Mouse (Mus musculus): ENCODE data around the gene H2-T22. TPM values are rescaled to one million over a fixed set of nuclear protein-coding genes. Genes with fewer than 3 reads are reported as not detected.
"Not testable (repeated sequence)": the region's sequence is repeated elsewhere in the genome, so short reads cannot be mapped to it uniquely, and the experiment has no call there.

H2-T22 gene
- polyA plus RNA-seq, 1 experiment from 2014 or later: 4.0 TPM

GRCm38 (mm10) chr17:36025197-36025596 is 17.4 kb downstream of the H2-T22 start:
- H3K9ac ChIP-seq: no peak overlapping the region
- no peak overlapping the region for H3K4me2 ChIP-seq
- ATAC-seq: no peak
- H3K4me1 ChIP-seq: peaks cover 5% of the 10 kb centered on the region; the same call in 1 of the 2 replicates
- H3K27me3 ChIP-seq: no peaks in the 10 kb centered on the region
- H3K9me3 ChIP-seq (replicated peaks): no peaks in the 10 kb centered on the region
- H3K27ac ChIP-seq: no peak overlapping the region
- H3K4me3 ChIP-seq: no peak overlapping the region
- 54% methylated on average over 5 of the region's 5 CpGs for WGBS
- H3K36me3 ChIP-seq (ENCODE audit: poor library complexity, severe bottlenecking): no peaks in the 10 kb centered on the region

GRCm38 (mm10) chr17:36023710-36024654 is 18.6 kb downstream of the H2-T22 start:
- no peak for ATAC-seq
- H3K4me1 ChIP-seq: peaks cover 5% of the 10 kb centered on the region; the same call in 1 of the 2 replicates
- H3K36me3 ChIP-seq (ENCODE audit: poor library complexity, severe bottlenecking): no peaks in the 10 kb centered on the region
- no peaks in the 10 kb centered on the region for H3K27me3 ChIP-seq
- no peak overlapping the region for H3K4me2 ChIP-seq
- no peak overlapping the region for H3K9ac ChIP-seq
- H3K4me3 ChIP-seq: no peak overlapping the region
- no peaks in the 10 kb centered on the region for H3K9me3 ChIP-seq (replicated peaks)
- no peak overlapping the region for H3K27ac ChIP-seq
- 74% methylated on average over 9 of the region's 9 CpGs for WGBS

DNA sequence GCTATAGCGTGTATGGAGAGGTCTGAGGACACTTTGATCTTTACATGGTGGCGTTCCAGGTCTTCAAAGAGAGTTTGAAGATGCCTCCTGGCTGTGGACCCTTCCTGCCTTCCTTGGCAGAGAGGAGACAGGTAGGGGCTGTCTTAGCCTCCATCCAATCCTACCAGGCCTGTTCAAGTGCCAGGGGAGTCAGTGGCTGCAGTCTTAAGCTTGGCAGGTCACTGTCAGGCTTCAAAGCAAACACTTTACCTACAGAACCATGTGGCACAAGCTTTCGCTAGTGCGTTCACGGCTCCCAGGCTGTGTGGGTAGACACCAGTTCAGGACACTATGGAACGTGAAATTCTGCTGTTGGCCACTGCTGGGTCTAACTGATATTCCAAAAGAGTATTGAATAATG is 19.6 kb downstream of the H2-T22 start:
- H3K27me3 ChIP-seq: no peaks in the 10 kb centered on the region
- ATAC-seq: no peak
- H3K9me3 ChIP-seq (replicated peaks): no peaks in the 10 kb centered on the region
- H3K9ac ChIP-seq: no peak overlapping the region
- no peak overlapping the region for H3K4me3 ChIP-seq
- H3K4me1 ChIP-seq: peaks cover 5% of the 10 kb centered on the region; the same call in 1 of the 2 replicates
- H3K27ac ChIP-seq: no peak overlapping the region
- H3K4me2 ChIP-seq: no peak overlapping the region
- no peaks in the 10 kb centered on the region for H3K36me3 ChIP-seq (ENCODE audit: poor library complexity, severe bottlenecking)
- WGBS: 95% methylated on average over 6 of the region's 6 CpGs

DNA sequence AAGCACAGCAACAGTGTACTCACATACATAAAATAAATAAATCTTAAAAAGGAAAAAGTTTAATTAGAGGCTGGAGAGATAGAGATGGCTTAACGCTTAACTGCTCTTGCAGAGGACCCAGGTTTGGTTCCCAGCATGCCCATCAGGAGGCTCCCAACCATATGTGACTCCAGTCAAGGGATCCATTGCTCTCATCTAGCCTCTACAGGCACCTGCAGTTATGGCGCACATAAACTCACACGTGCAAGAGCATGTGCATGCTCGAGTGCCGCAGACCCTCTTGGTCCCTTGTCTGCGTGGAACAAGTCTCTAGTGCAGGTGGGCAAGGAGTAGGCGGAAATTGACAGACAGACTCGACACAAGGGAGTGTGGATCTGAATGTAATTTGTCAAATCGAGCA is 20.4 kb downstream of the H2-T22 start:
- no peak overlapping the region for H3K4me2 ChIP-seq
- WGBS: 94% methylated on average over 9 of the region's 9 CpGs
- peaks cover 5% of the 10 kb centered on the region; the same call in 1 of the 2 replicates for H3K4me1 ChIP-seq
- no peaks in the 10 kb centered on the region for H3K36me3 ChIP-seq (ENCODE audit: poor library complexity, severe bottlenecking)
- H3K4me3 ChIP-seq: no peak overlapping the region
- no peak overlapping the region for H3K27ac ChIP-seq
- no peaks in the 10 kb centered on the region for H3K27me3 ChIP-seq
- ATAC-seq: no peak
- no peaks in the 10 kb centered on the region for H3K9me3 ChIP-seq (replicated peaks)
- H3K9ac ChIP-seq: no peak overlapping the region

GRCm38 (mm10) chr17:36021309-36021708 is 21.2 kb downstream of the H2-T22 start:
- peaks cover 5% of the 10 kb centered on the region; the same call in 1 of the 2 replicates for H3K4me1 ChIP-seq
- no peak overlapping the region for H3K4me2 ChIP-seq
- no peak overlapping the region for H3K27ac ChIP-seq
- ATAC-seq: no peak
- WGBS: 97% methylated on average over 1 of the region's 1 CpGs
- no peaks in the 10 kb centered on the region for H3K9me3 ChIP-seq (replicated peaks)
- H3K27me3 ChIP-seq: no peaks in the 10 kb centered on the region
- no peak overlapping the region for H3K4me3 ChIP-seq
- no peaks in the 10 kb centered on the region for H3K36me3 ChIP-seq (ENCODE audit: poor library complexity, severe bottlenecking)
- no peak overlapping the region for H3K9ac ChIP-seq

DNA sequence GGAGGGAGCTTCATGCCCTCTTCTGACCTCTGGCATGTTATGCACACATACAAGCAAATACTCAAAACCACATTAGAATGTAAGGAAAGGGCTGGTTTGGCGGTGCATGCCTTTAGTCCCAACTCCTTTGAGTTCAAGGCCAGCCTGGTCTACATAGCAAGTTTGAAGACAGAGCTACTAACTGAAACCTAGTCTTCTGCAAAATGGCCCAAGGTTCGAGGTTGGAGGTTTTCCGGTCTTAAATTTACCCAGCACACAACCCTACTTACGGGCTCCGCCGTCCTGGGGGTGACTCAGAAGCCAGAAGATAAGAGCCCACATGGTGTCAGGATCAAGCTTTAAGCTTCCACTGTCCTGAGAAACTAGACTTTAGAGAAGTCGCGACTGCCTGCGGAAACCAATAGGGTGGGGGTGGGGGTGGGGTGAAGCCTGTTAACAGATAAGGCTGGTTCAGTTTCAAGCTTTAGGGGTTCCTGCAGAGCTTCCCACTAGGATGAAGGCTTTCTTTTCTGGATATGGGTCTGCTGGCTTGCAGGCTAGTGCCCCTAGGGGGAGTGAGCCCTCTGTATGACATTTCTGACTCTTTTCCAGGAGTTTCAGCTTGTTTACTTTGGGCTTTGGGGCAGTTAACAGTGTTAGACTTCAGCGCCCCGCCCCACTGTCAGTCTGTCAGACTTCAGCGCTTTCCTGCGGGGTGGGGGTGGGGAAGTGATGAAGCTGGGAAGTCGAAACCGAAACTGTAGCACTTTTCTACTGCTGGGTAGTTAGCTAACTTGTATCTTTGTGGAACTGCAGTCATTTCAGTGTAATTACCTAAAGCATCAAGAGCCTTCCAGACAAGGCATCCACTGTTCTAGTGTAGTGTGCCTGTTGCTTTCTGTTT is 22.1 kb downstream of the H2-T22 start, which contains the start of gene H2-T24:
TSS of gene H2-T24 (minus strand) at position 370 of the 883 bp plus-strand sequence.
- WGBS: 44% methylated on average over 15 of the region's 15 CpGs
- no peak for ATAC-seq
- Histone ChIP-seq H3K4me2 (no peak within 1 kb of the TSS), H3K27ac (no peak within 1 kb of the TSS), H3K27me3 (no peaks in the 10 kb centered on the region), H3K4me1 (peaks cover 5% of the 10 kb centered on the region; the same call in 1 of the 2 replicates), H3K9me3 (replicated peaks) (no peaks in the 10 kb centered on the region), H3K4me3 (no peak within 1 kb of the TSS), H3K9ac (no peak within 1 kb of the TSS), H3K36me3 (ENCODE audit: poor library complexity, severe bottlenecking) (peaks cover 5% of the 10 kb centered on the region; the same call in 1 of the 2 replicates)

- H3K4me2 ChIP-seq: no peak overlapping the region
- H3K9ac ChIP-seq: no peak overlapping the region
- no peak overlapping the region for H3K27ac ChIP-seq
- H3K36me3 ChIP-seq (ENCODE audit: poor library complexity, severe bottlenecking): peaks cover 14% of the 10 kb centered on the region
- 68% methylated on average over 3 of the region's 3 CpGs for WGBS
- no peaks in the 10 kb centered on the region for H3K9me3 ChIP-seq (replicated peaks)
- H3K27me3 ChIP-seq: no peaks in the 10 kb centered on the region
- peaks cover 5% of the 10 kb centered on the region; the same call in 1 of the 2 replicates for H3K4me1 ChIP-seq
- no peak for ATAC-seq
- H3K4me3 ChIP-seq: no peak overlapping the region
Measured at GRCm38 (mm10) chr17:36019519-36019918, 23.0 kb downstream of the H2-T22 start.

DNA sequence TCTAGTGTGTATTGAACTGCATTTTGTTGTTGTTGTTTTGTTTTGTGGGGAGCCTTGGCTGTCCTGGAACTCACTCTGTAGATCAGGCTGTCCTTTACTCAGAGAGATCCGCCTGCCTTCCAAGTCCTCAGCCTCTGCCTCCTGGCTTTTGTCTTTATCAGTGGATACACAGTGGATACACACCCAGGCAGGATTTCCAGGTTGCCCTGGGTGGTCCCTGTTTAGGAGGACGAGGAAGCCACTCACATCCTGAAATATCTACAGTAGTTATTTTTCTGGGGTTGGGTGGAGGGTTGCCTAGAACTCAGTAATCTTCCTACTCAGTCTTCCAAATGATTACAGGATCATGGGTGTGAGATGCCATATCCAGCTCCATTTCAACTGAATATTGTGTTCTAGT is 23.6 kb downstream of the H2-T22 start:
- Histone ChIP-seq H3K27ac (no peak overlapping the region), H3K36me3 (ENCODE audit: poor library complexity, severe bottlenecking) (peaks cover 19% of the 10 kb centered on the region), H3K4me3 (no peak overlapping the region), H3K9ac (no peak overlapping the region), H3K4me1 (peaks cover 5% of the 10 kb centered on the region; the same call in 1 of the 2 replicates), H3K27me3 (no peaks in the 10 kb centered on the region), H3K4me2 (no peak overlapping the region), H3K9me3 (replicated peaks) (no peaks in the 10 kb centered on the region)
- 81% methylated on average over 2 of the region's 2 CpGs for WGBS
- ATAC-seq: no peak

DNA sequence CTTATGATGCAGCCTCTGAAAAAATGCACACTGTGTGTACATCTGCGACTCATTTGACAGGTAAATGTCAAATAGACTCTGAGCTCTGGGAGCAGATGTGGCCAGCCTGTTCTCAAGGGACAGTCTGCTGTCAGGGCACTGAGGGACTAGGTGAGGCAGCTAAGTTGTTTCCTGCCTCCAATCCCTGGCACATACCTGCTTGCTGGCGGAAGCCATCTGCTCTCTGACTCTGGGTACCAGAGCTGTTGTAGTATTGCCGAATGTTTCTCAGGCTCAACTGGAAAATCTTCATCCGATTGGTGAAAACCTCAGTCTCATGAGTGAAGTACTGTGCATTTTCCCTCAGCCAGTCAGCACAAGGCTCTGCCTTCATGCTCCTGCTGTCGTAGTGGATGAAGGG is 25.5 kb downstream of the H2-T22 start:
- Histone ChIP-seq H3K36me3 (ENCODE audit: poor library complexity, severe bottlenecking) (peaks cover 19% of the 10 kb centered on the region), H3K27me3 (no peaks in the 10 kb centered on the region), H3K4me2 (no peak overlapping the region), H3K9ac (no peak overlapping the region), H3K4me1 (peaks cover 5% of the 10 kb centered on the region; the same call in 1 of the 2 replicates), H3K4me3 (no peak overlapping the region), H3K27ac (no peak overlapping the region), H3K9me3 (replicated peaks) (no peaks in the 10 kb centered on the region)
- 92% methylated on average over 5 of the region's 5 CpGs for WGBS
- ATAC-seq: no peak

GRCm38 (mm10) chr17:36014977-36015376 is 27.6 kb downstream of the H2-T22 start:
- Histone ChIP-seq H3K4me3 (no peak overlapping the region), H3K4me1 (no peaks in the 10 kb centered on the region), H3K4me2 (no peak overlapping the region), H3K9ac (no peak overlapping the region), H3K9me3 (replicated peaks) (no peaks in the 10 kb centered on the region), H3K27ac (no peak overlapping the region), H3K36me3 (ENCODE audit: poor library complexity, severe bottlenecking) (peaks cover 19% of the 10 kb centered on the region), H3K27me3 (no peaks in the 10 kb centered on the region)
- 93% methylated on average over 5 of the region's 5 CpGs for WGBS
- ATAC-seq: no peak

DNA sequence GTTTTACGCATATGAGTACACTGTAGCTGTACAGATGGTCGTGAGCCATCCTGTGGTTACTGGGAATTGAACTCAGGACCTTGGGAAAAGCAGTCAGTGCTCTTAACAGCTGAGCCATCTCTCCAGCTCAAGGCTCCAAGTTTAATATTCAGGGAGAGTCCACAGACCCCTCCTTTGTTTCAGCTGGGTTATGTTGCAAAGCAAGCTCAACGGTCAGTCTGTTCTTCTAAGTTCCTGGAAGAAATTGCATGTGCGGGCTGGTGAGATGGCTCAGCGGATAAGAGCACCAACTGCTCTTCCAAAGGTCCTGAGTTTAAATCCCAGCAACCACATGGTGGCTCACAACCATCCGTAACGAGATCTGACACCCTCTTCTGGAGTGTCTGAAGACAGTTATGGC is 38.1 kb downstream of the H2-T22 start:
- H3K4me3 ChIP-seq; H3K4me1 ChIP-seq; H3K9ac ChIP-seq; H3K36me3 ChIP-seq (ENCODE audit: poor library complexity, severe bottlenecking); H3K27ac ChIP-seq; H3K27me3 ChIP-seq; ATAC-seq; H3K9me3 ChIP-seq (replicated peaks); H3K4me2 ChIP-seq: not testable (repeated sequence)
- WGBS: 89% methylated on average over 7 of the region's 7 CpGs

- Histone ChIP-seq H3K4me1 (no peaks in the 10 kb centered on the region), H3K27me3 (no peaks in the 10 kb centered on the region), H3K9ac (no peak overlapping the region), H3K4me3 (no peak overlapping the region), H3K9me3 (replicated peaks) (no peaks in the 10 kb centered on the region), H3K36me3 (ENCODE audit: poor library complexity, severe bottlenecking) (peaks cover 6% of the 10 kb centered on the region; the same call in 1 of the 2 replicates), H3K27ac (no peak overlapping the region), H3K4me2 (no peak overlapping the region)
- WGBS: 96% methylated on average over 7 of the region's 7 CpGs
- no peak for ATAC-seq
Measured at GRCm38 (mm10) chr17:36003331-36003730, 39.2 kb downstream of the H2-T22 start.

Data from forebrain, embryonic 13.5 days (tissue).